Mouse (Mus musculus): ENCODE data around the gene Nedd4.

- TF ChIP-seq POLR2A (IDR thresholded peaks at IDR 0.05; ENCODE audit: control insufficient read depth, low read depth, low read length) (no peak), CTCF (IDR thresholded peaks at IDR 0.05; ENCODE audit: control insufficient read depth, insufficient read depth, insufficient replicate concordance, low read depth, low read length) (no peak)
Observed at GRCm38 (mm10) chr9:72653533-72653932, 8.6 kb upstream of the Nedd4 start.
